Mouse (Mus musculus) liver, embryonic 16.5 days (tissue): Measurements from ENCODE around the gene Mroh7. TPM values are rescaled to one million over a fixed set of nuclear protein-coding genes. Genes with fewer than 3 reads are reported as not detected.
A peak's percentile ranks its signal among the peaks of the same experiment; 100 is the strongest.

Experiments used
- ATAC-seq: fragments of 200-750 bp; cut with Nextera tagmentation; 2 replicates; pipeline ENCODE4 v1.8.0; 2017; ENCODE audit warnings: low read depth, mild to moderate bottlenecking, moderate number of reproducible peaks, moderate library complexity
- H3K27ac ChIP-seq: fragments of 300-500 bp; sonication (generic); 2 replicates; pipeline ENCODE4 v1.5.1; 2014; ENCODE audit warnings: mild to moderate bottlenecking, low read length
- H3K27me3 ChIP-seq: fragments of 300-500 bp; sonication (generic); 2 replicates; pipeline ENCODE4 v1.6.1; 2014; ENCODE audit warnings: low read depth, low read length, mixed read lengths; ENCODE audit not compliant: control insufficient read depth, insufficient read depth
- H3K36me3 ChIP-seq: fragments of 300-500 bp; sonication (generic); 2 replicates; pipeline ENCODE4 v1.6.1; 2014; ENCODE audit warnings: mild to moderate bottlenecking; ENCODE audit not compliant: control insufficient read depth, insufficient read depth
- H3K4me1 ChIP-seq: fragments of 300-500 bp; sonication (generic); 2 replicates; pipeline ENCODE4 v1.6.1; 2014; ENCODE audit warnings: low read depth, low read length, mixed read lengths; ENCODE audit not compliant: control insufficient read depth
- H3K4me2 ChIP-seq: fragments of 300-500 bp; sonication (generic); 2 replicates; pipeline ENCODE4 v1.6.1; 2014; ENCODE audit warnings: low read depth, low read length, mixed read lengths
- H3K4me3 ChIP-seq: fragments of 300-500 bp; sonication (generic); 2 replicates; pipeline ENCODE4 v1.5.1; 2014; ENCODE audit warnings: low read depth, mild to moderate bottlenecking, low read length
- H3K9ac ChIP-seq: fragments of 300-500 bp; sonication (generic); 2 replicates; pipeline ENCODE4 v1.6.1; 2014; ENCODE audit warnings: low read depth, low read length
- H3K9me3 ChIP-seq: fragments of 300-500 bp; sonication (generic); replicated peaks from 2 replicates; pipeline ENCODE4 v1.6.1; 2016; ENCODE audit warnings: low read length; ENCODE audit not compliant: control insufficient read depth
- WGBS: fragments of 180-500 bp; shearing (Covaris S2); extraction: QIAGEN DNeasy Blood & Tissue Kit; methylation state at CpG from one replicate; pipeline ENCODE4 v1.1.7; 2014; ENCODE audit not compliant: insufficient replicate concordance; 5-methylcytosine and 5-hydroxymethylcytosine counted together
- polyA plus RNA-seq: library from polyadenylated mRNA; unstranded; fragments of >200 nt; fragmentation: Nextera tagmentation; extraction: Ambion mirVana; gene quantifications from 2 replicates; pipeline ENCODE4 v1.2.1, GENCODE M21; 2015

Mroh7 gene
- polyA plus RNA-seq, 1 experiment from 2014 or later = 0.09 TPM

- H3K9ac ChIP-seq = no peak overlapping the region
These were observed 77.7 kb downstream of the Mroh7 start for GRCm38 (mm10) chr4:106653051-106653450.

DNA sequence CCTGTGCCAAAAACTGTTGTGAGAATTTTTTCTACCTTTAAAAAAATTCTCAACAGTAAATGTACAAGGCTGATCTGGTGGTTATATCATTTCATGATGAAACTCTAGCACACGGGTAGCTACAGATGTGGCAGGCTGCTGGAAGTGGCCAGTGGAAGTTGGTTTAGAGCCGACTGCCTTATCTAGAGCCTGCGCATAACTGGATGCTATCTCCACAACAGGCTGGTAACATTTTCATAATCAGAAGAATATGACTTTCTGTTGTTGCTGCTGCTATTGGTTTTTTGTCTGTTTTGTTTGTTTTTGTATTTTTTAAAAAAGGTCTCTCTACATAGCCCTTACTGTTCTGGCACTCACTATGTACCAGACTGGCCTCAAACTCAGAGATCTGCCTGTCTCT is 78.2 kb downstream of the Mroh7 start:
- peaks cover 8% of the 10 kb centered on the region for H3K4me1 ChIP-seq
- ATAC-seq = no peak
- H3K4me2 ChIP-seq = no peak overlapping the region
- H3K27ac ChIP-seq = no peak overlapping the region
- no peak overlapping the region for H3K4me3 ChIP-seq
- H3K9ac ChIP-seq = no peak overlapping the region
- no peaks in the 10 kb centered on the region for H3K9me3 ChIP-seq
- H3K36me3 ChIP-seq = no peaks in the 10 kb centered on the region; the same call in 1 of the 2 replicates
- H3K27me3 ChIP-seq = 0 out of 2 replicates have a peak, but pooled peaks cover 2% of the 10 kb centered on the region
- WGBS = 44% methylated on average over 3 of the region's 3 CpGs

More at GRCm38 (mm10) chr4:106653051-106653450, 77.7 kb downstream of the Mroh7 start:
- no peak overlapping the region for H3K27ac ChIP-seq
- whole genome bisulfite sequencing = 83% methylated on average over 15 of the region's 15 CpGs
- peaks cover 8% of the 10 kb centered on the region for H3K4me1 ChIP-seq
- no peaks in the 10 kb centered on the region for H3K9me3 ChIP-seq
- no peaks in the 10 kb centered on the region; the same call in 1 of the 2 replicates for H3K36me3 ChIP-seq
- H3K4me2 ChIP-seq = no peak overlapping the region
- ATAC-seq = no peak
- H3K27me3 ChIP-seq = 0 out of 2 replicates have a peak, but pooled peaks cover under 1% of the 10 kb centered on the region
- H3K4me3 ChIP-seq = no peak overlapping the region

DNA sequence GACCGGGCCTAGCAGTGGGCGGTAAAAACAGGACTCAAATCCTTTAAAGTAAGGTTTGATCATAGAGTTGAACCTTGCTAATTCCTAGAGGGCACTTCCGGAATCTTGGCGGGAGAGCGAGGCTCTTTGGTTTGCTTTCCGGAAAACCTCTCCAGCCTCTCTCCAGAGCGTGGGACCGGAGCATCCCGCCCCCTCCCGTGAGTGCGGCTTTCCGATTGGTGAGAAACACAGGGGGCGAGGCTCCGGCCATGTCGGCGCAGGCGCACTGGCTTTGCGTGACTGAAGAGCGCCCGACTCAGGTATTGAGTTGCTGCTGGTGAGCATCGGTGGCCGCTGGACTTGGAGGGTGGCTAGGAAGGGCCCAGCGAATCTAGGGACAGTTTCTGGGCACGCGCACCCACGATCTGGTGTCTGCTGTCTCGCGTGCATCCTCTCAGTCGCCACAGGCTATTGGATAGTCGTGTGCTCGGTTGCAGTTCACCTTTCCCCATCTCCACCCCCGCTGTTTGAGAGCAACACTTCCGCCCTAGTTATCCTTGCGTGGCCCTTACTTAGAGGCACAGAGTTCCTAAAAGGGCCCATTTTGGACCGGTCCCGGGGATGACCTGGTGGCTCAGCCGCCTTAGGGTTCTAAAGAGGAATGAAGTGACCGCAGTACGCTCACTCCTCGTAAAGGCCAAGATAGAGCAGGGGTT is 79.7 kb downstream of the Mroh7 start, which contains the start of gene Pars2:
Pars2 (plus strand) TSS at position 237 of the 695 bp plus-strand sequence.
- Histone ChIP-seq H3K27me3 (0 out of 2 replicates have a peak, but pooled peaks cover 2% of the 10 kb centered on the region), H3K4me1 (peaks cover 8% of the 10 kb centered on the region), H3K27ac (no peak within 1 kb of the TSS; the same call in 1 of the 2 replicates), H3K4me2 (peak within 1 kb of the TSS; percentile 85), H3K4me3 (peak within 1 kb of the TSS; percentile 70), H3K9me3 (no peaks in the 10 kb centered on the region), H3K36me3 (no peaks in the 10 kb centered on the region; the same call in 1 of the 2 replicates), H3K9ac (peak within 1 kb of the TSS; percentile 68)
- ATAC-seq = peak; percentile 99
- 2% methylated on average over 40 of the region's 40 CpGs for WGBS

DNA sequence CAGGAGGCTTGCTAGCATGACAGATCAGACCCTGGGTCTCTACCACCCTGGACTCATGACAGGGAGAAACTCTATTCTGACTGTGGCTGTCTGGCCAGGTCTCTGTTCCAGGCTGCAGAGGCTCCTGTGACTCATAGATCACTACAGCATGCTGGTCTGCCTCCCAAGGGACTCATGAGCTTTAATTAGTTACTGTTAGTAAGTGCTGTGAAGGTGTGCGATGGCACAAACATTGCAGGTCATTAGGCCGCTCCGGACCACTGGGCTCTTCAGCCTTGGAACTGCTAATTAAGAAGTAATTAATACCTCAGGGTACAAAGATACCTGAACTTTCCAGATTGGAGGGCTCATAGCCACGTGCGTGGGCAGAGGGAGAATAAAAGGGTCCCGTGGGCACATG is 83.6 kb downstream of the Mroh7 start:
- Histone ChIP-seq H3K27me3 (0 out of 2 replicates have a peak, but pooled peaks cover 2% of the 10 kb centered on the region), H3K27ac (no peak overlapping the region), H3K4me3 (no peak overlapping the region), H3K4me2 (no peak overlapping the region), H3K9ac (no peak overlapping the region), H3K36me3 (no peaks in the 10 kb centered on the region), H3K4me1 (peaks cover 8% of the 10 kb centered on the region), H3K9me3 (no peaks in the 10 kb centered on the region)
- no peak for ATAC-seq
- WGBS = 72% methylated on average over 6 of the region's 6 CpGs

GRCm38 (mm10) chr4:106645797-106646196 is 84.9 kb downstream of the Mroh7 start:
- Histone ChIP-seq H3K9ac (no peak overlapping the region), H3K36me3 (no peaks in the 10 kb centered on the region), H3K4me1 (no peaks in the 10 kb centered on the region), H3K4me3 (no peak overlapping the region), H3K27ac (no peak overlapping the region), H3K27me3 (0 out of 2 replicates have a peak, but pooled peaks cover 2% of the 10 kb centered on the region), H3K4me2 (no peak overlapping the region), H3K9me3 (no peaks in the 10 kb centered on the region)
- 54% methylated on average over 5 of the region's 5 CpGs for WGBS
- no peak for ATAC-seq

DNA sequence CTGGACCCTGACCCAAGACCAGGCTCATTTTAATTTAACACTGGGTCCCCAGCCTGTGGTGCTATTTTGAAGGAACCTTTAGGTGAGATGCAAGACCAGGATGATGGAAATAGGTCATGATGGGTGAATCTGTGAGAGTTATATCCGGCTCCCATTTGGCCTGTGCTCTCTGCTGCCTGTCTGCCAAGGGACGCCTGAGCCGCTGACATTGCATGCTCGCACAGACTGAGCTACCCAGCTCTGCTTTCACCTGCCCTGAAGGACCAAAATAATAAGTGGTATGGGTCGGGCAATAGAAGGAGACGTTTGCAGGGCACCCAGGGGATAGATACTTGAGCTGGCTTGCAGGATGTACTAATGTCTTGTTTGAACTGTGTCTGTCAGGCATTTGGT is 86.5 kb downstream of the Mroh7 start:
- Histone ChIP-seq H3K9me3 (no peaks in the 10 kb centered on the region), H3K9ac (no peak overlapping the region), H3K4me1 (no peaks in the 10 kb centered on the region), H3K4me3 (no peak overlapping the region), H3K36me3 (no peaks in the 10 kb centered on the region), H3K27ac (no peak overlapping the region), H3K27me3 (0 out of 2 replicates have a peak, but pooled peaks cover 2% of the 10 kb centered on the region), H3K4me2 (no peak overlapping the region)
- no peak for ATAC-seq
- WGBS = 48% methylated on average over 6 of the region's 6 CpGs

GRCm38 (mm10) chr4:106643483-106644217 is 87.1 kb downstream of the Mroh7 start:
- no peak overlapping the region for H3K9ac ChIP-seq
- no peak overlapping the region for H3K4me2 ChIP-seq
- 0 out of 2 replicates have a peak, but pooled peaks cover 2% of the 10 kb centered on the region for H3K27me3 ChIP-seq
- 18% methylated on average over 8 of the region's 8 CpGs for WGBS
- H3K9me3 ChIP-seq = no peaks in the 10 kb centered on the region
- ATAC-seq = no peak
- no peak overlapping the region for H3K4me3 ChIP-seq
- no peaks in the 10 kb centered on the region for H3K36me3 ChIP-seq
- no peaks in the 10 kb centered on the region for H3K4me1 ChIP-seq
- H3K27ac ChIP-seq = no peak overlapping the region

DNA sequence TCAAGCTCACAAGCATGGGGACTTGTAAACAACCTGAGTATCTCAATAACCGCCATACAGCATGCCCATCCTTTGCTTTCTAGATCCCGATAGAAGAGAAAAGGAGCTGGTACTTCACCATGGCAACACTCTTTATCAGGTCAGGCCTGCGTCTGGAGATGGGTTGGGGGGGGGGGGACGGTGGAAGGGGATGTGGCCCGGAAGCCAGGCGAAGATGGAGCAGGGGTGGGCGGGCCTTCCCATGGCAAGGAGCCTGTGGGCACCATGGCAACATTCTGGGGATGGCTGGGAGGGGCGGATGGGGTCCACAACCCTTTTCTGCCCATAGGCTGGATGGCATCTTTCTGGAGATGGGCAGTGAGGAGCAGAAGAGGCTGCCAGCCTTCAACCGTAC is 96.6 kb downstream of the Mroh7 start:
- Histone ChIP-seq H3K27me3 (no peaks in the 10 kb centered on the region), H3K4me1 (no peaks in the 10 kb centered on the region; the same call in 1 of the 2 replicates), H3K9me3 (no peaks in the 10 kb centered on the region), H3K4me3 (no peak overlapping the region), H3K27ac (no peak overlapping the region), H3K36me3 (no peaks in the 10 kb centered on the region), H3K9ac (no peak overlapping the region), H3K4me2 (no peak overlapping the region)
- no peak for ATAC-seq
- WGBS = 40% methylated on average over 9 of the region's 9 CpGs
